Mouse (Mus musculus): Measurements from ENCODE around the gene Ifitm2.

Ifitm2 gene

GRCm38 (mm10) chr7:140960026-140960425 lies 4.2 kb upstream of the Ifitm2 start:
- Histone ChIP-seq H3K36me3 (ENCODE audit: insufficient read depth, low read length) (no peaks in the 10 kb centered on the region), H3K4me1 (replicated peaks; ENCODE audit: low read depth, low read length) (peaks cover 81% of the 10 kb centered on the region), H3K27me3 (ENCODE audit: insufficient read depth, low read length) (no peaks in the 10 kb centered on the region), H3K9me3 (ENCODE audit: low read length) (no peaks in the 10 kb centered on the region), H3K4me3 (replicated peaks; ENCODE audit: low read length) (no peak overlapping the region)
- TF ChIP-seq POU5F1 (IDR thresholded peaks at IDR 0.05; ENCODE audit: borderline replicate concordance, low read length) (no peak), NANOG (IDR thresholded peaks at IDR 0.05; ENCODE audit: borderline replicate concordance, low read length) (no peak), CTCF (conservative IDR thresholded peaks at IDR 0.05; ENCODE audit: low read length) (no peak)

- peak; percentile 34 for TF ChIP-seq CTCF (conservative IDR thresholded peaks at IDR 0.05; ENCODE audit: low read length)
- TF ChIP-seq POU5F1 (IDR thresholded peaks at IDR 0.05; ENCODE audit: borderline replicate concordance, low read length): peak; percentile 41; the same call in 1 of the 2 replicates
- peak; percentile 99 for TF ChIP-seq NANOG (IDR thresholded peaks at IDR 0.05; ENCODE audit: borderline replicate concordance, low read length)
- peaks cover 78% of the 10 kb centered on the region for H3K4me1 ChIP-seq (replicated peaks; ENCODE audit: low read depth, low read length)
Measured at GRCm38 (mm10) chr7:140959181-140959901, 3.6 kb upstream of the Ifitm2 start.

GRCm38 (mm10) chr7:140956556-140956869 lies 726 bp upstream of the Ifitm2 start:
- Histone ChIP-seq H3K27me3 (ENCODE audit: insufficient read depth, low read length) (no peaks in the 10 kb centered on the region), H3K36me3 (ENCODE audit: insufficient read depth, low read length) (peaks cover 32% of the 10 kb centered on the region), H3K9me3 (ENCODE audit: low read length) (no peaks in the 10 kb centered on the region), H3K4me3 (replicated peaks; ENCODE audit: low read length) (peak overlapping the region; percentile 93), H3K4me1 (replicated peaks; ENCODE audit: low read depth, low read length) (peaks cover 80% of the 10 kb centered on the region)
- TF ChIP-seq NANOG (IDR thresholded peaks at IDR 0.05; ENCODE audit: borderline replicate concordance, low read length) (no peak), CTCF (conservative IDR thresholded peaks at IDR 0.05; ENCODE audit: low read length) (no peak), POU5F1 (IDR thresholded peaks at IDR 0.05; ENCODE audit: borderline replicate concordance, low read length) (no peak)

More at GRCm38 (mm10) chr7:140959181-140959901, 3.6 kb upstream of the Ifitm2 start:
- Histone ChIP-seq H3K4me3 (replicated peaks; ENCODE audit: low read length) (peak overlapping the region; percentile 43), H3K27me3 (ENCODE audit: insufficient read depth, low read length) (no peaks in the 10 kb centered on the region), H3K9me3 (ENCODE audit: low read length) (no peaks in the 10 kb centered on the region), H3K36me3 (ENCODE audit: insufficient read depth, low read length) (peaks cover 4% of the 10 kb centered on the region)

- H3K36me3 ChIP-seq (ENCODE audit: insufficient read depth, low read length): peaks cover 44% of the 10 kb centered on the region
- H3K4me1 ChIP-seq (replicated peaks; ENCODE audit: low read depth, low read length): peaks cover 81% of the 10 kb centered on the region
- peak overlapping the region; percentile 93 for H3K4me3 ChIP-seq (replicated peaks; ENCODE audit: low read length)
- TF ChIP-seq CTCF (conservative IDR thresholded peaks at IDR 0.05; ENCODE audit: low read length) (no peak), POU5F1 (IDR thresholded peaks at IDR 0.05; ENCODE audit: borderline replicate concordance, low read length) (no peak), NANOG (IDR thresholded peaks at IDR 0.05; ENCODE audit: borderline replicate concordance, low read length) (no peak)
- no peaks in the 10 kb centered on the region for H3K9me3 ChIP-seq (ENCODE audit: low read length)
- H3K27me3 ChIP-seq (ENCODE audit: insufficient read depth, low read length): no peaks in the 10 kb centered on the region
Measured at GRCm38 (mm10) chr7:140955342-140955741, 445 bp downstream of the Ifitm2 start.

GRCm38 (mm10) chr7:140954733-140955071 lies 1.1 kb downstream of the Ifitm2 start:
- Histone ChIP-seq H3K4me3 (replicated peaks; ENCODE audit: low read length) (peak overlapping the region; percentile 93), H3K9me3 (ENCODE audit: low read length) (no peaks in the 10 kb centered on the region), H3K36me3 (ENCODE audit: insufficient read depth, low read length) (peaks cover 50% of the 10 kb centered on the region), H3K27me3 (ENCODE audit: insufficient read depth, low read length) (no peaks in the 10 kb centered on the region), H3K4me1 (replicated peaks; ENCODE audit: low read depth, low read length) (peaks cover 82% of the 10 kb centered on the region)
- TF ChIP-seq POU5F1 (IDR thresholded peaks at IDR 0.05; ENCODE audit: borderline replicate concordance, low read length): no peak
- TF ChIP-seq CTCF (conservative IDR thresholded peaks at IDR 0.05; ENCODE audit: low read length): no peak
- no peak for TF ChIP-seq NANOG (IDR thresholded peaks at IDR 0.05; ENCODE audit: borderline replicate concordance, low read length)

GRCm38 (mm10) chr7:140953800-140954732 lies 1.7 kb downstream of the Ifitm2 start:
- Histone ChIP-seq H3K4me1 (replicated peaks; ENCODE audit: low read depth, low read length) (peaks cover 86% of the 10 kb centered on the region), H3K4me3 (replicated peaks; ENCODE audit: low read length) (peak overlapping the region; percentile 93), H3K9me3 (ENCODE audit: low read length) (no peaks in the 10 kb centered on the region), H3K27me3 (ENCODE audit: insufficient read depth, low read length) (no peaks in the 10 kb centered on the region), H3K36me3 (ENCODE audit: insufficient read depth, low read length) (peaks cover 57% of the 10 kb centered on the region)
- no peak for TF ChIP-seq POU5F1 (IDR thresholded peaks at IDR 0.05; ENCODE audit: borderline replicate concordance, low read length)
- no peak for TF ChIP-seq CTCF (conservative IDR thresholded peaks at IDR 0.05; ENCODE audit: low read length)
- TF ChIP-seq NANOG (IDR thresholded peaks at IDR 0.05; ENCODE audit: borderline replicate concordance, low read length): no peak

GRCm38 (mm10) chr7:140953133-140953532 lies 2.7 kb downstream of the Ifitm2 start:
- Histone ChIP-seq H3K36me3 (ENCODE audit: insufficient read depth, low read length) (peaks cover 66% of the 10 kb centered on the region), H3K4me1 (replicated peaks; ENCODE audit: low read depth, low read length) (peaks cover 86% of the 10 kb centered on the region), H3K4me3 (replicated peaks; ENCODE audit: low read length) (peak overlapping the region; percentile 93), H3K9me3 (ENCODE audit: low read length) (no peaks in the 10 kb centered on the region), H3K27me3 (ENCODE audit: insufficient read depth, low read length) (no peaks in the 10 kb centered on the region)
- TF ChIP-seq CTCF (conservative IDR thresholded peaks at IDR 0.05; ENCODE audit: low read length): no peak
- no peak for TF ChIP-seq POU5F1 (IDR thresholded peaks at IDR 0.05; ENCODE audit: borderline replicate concordance, low read length)
- TF ChIP-seq NANOG (IDR thresholded peaks at IDR 0.05; ENCODE audit: borderline replicate concordance, low read length): no peak

- Histone ChIP-seq H3K4me3 (replicated peaks; ENCODE audit: low read length) (peak overlapping the region; percentile 93), H3K36me3 (ENCODE audit: insufficient read depth, low read length) (peaks cover 73% of the 10 kb centered on the region), H3K4me1 (replicated peaks; ENCODE audit: low read depth, low read length) (peaks cover 87% of the 10 kb centered on the region), H3K9me3 (ENCODE audit: low read length) (no peaks in the 10 kb centered on the region), H3K27me3 (ENCODE audit: insufficient read depth, low read length) (no peaks in the 10 kb centered on the region)
- no peak for TF ChIP-seq CTCF (conservative IDR thresholded peaks at IDR 0.05; ENCODE audit: low read length)
- no peak for TF ChIP-seq NANOG (IDR thresholded peaks at IDR 0.05; ENCODE audit: borderline replicate concordance, low read length)
- no peak for TF ChIP-seq POU5F1 (IDR thresholded peaks at IDR 0.05; ENCODE audit: borderline replicate concordance, low read length)
Measured at GRCm38 (mm10) chr7:140952441-140952840, 3.3 kb downstream of the Ifitm2 start.
